Mouse (Mus musculus) heart, adult 2 months (tissue): Measurements from ENCODE around the gene Psme2. TPM values are rescaled to one million over a fixed set of nuclear protein-coding genes. Genes with fewer than 3 reads are reported as not detected.

Experiments used
- DNase-seq, 2 experiments: peaks; one replicate each; pipeline ENCODE4 v3.0.0; 2021
- H3K27ac ChIP-seq: fragments of 200-600 bp; 2 replicates; pipeline ENCODE4 v1.8.1; 2022
- H3K27me3 ChIP-seq: fragments of 200-500 bp; 2 replicates; pipeline ENCODE4 v1.6.1; 2012; ENCODE audit warnings: mild to moderate bottlenecking, low read length, inconsistent platforms, mixed read lengths; ENCODE audit not compliant: control insufficient read depth, insufficient read depth
- H3K36me3 ChIP-seq: fragments of 200-500 bp; 2 replicates; pipeline ENCODE4 v1.6.1; 2012; ENCODE audit warnings: low read length, inconsistent platforms; ENCODE audit not compliant: control insufficient read depth, insufficient read depth
- H3K4me1 ChIP-seq: fragments of 200-500 bp; 2 replicates; pipeline ENCODE4 v1.6.1; 2011; ENCODE audit warnings: low read length; ENCODE audit not compliant: control insufficient read depth, insufficient read depth
- H3K4me3 ChIP-seq: fragments of 200-600 bp; 2 replicates; pipeline ENCODE4 v1.8.1; 2022
- H3K79me2 ChIP-seq: fragments of 200-500 bp; replicated peaks from 2 replicates; pipeline ENCODE4 v1.6.1; 2012; ENCODE audit warnings: mild to moderate bottlenecking, inconsistent platforms, low read length, moderate library complexity, mixed read lengths; ENCODE audit not compliant: control insufficient read depth, insufficient read depth
- H3K9ac ChIP-seq: fragments of 200-500 bp; 2 replicates; pipeline ENCODE4 v1.6.1; 2012; ENCODE audit warnings: low read depth, mild to moderate bottlenecking, control low read depth, inconsistent platforms, low read length, mixed read lengths
- CTCF ChIP-seq: fragments of 200-600 bp; IDR thresholded peaks from 2 replicates; pipeline ENCODE4 v1.8.1; 2022; ENCODE audit warnings: antibody characterized with exemption, mild to moderate bottlenecking, moderate library complexity
- EP300 ChIP-seq: fragments of 200-500 bp; IDR thresholded peaks from 2 replicates; pipeline ENCODE4 v1.6.1; 2011; ENCODE audit warnings: low read depth, low read length, control low read depth; ENCODE audit not compliant: insufficient read depth
- POLR2A ChIP-seq: fragments of 200-500 bp; IDR thresholded peaks from 2 replicates; pipeline ENCODE4 v1.6.1; 2011; ENCODE audit warnings: mild to moderate bottlenecking, low read depth, low read length, control low read depth; ENCODE audit not compliant: insufficient read depth
- WGBS: fragments of 180-500 bp; shearing (Covaris S2); methylation state at CpG from one replicate; pipeline ENCODE4 v1.1.7; 2018; 5-methylcytosine and 5-hydroxymethylcytosine counted together
- intact Hi-C: fragments of 180-260 bp; cut with DNase I; formaldehyde crosslinking; loops from one replicate; pipeline ENCODE4 v1.15.1; 2025
- polyA plus RNA-seq: library from polyadenylated mRNA; depleted of rRNA; stranded (reverse); fragments of >200 nt; gene quantifications from 2 replicates; pipeline ENCODE4 v1.2.3, GENCODE M21; 2012
- total RNA-seq, 2 experiments: library from RNA; stranded (reverse); gene quantifications; 2 replicates each; pipeline ENCODE4 v1.2.3; 2021

Psme2 gene
- total and polyA plus RNA-seq, 3 experiments = 37.3 to 120 (median 119) TPM

DNA sequence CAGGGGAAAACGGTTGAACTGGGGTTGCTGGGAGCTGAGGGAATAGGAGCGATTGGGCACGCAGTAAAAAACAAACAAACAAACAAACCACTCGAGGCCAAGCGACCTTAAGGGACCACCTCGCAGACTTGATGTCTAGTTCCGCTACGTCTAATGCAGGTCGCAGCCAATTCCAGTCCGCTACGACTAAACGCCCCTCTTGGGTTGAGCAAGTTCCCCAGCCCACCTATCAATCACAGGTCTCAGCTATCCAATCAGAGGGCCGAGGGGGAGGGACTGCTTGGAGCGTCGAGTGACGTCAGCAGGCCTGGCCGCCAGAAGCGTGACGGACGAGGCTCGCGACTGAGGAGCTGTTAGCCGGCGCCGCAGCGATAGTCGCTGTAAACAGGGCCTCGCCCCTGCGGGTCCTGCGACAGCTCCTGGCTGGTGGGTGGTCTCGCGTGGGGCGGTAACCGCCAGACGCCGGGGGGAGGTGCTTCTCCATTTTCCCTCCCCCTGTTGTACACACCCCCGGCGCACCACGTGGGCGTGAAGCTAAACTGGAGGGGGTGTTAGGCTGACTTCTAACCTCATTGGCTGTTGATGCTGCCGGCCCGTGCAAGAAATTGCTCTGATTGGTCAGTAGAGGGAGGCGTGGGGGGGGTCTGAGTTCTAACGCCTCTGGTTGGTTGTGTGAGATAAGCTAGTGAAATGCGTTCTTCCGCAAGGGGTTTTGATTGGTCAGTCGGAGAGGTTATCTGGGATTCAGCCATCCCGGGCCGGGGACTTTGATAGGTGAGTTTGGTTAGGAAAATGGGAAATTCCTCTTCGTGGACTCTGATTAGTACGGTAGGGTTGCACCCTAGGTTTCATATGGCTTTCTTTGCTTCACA lies 30.5 kb downstream of the Psme2 start, which contains the start of gene A730061H03Rik:
Gene A730061H03Rik, minus strand, starts transcription at position 205 of the 872 bp plus-strand sequence.
- TF ChIP-seq EP300 = peak; percentile 44; the same call in 1 of the 2 replicates
- TF ChIP-seq CTCF = peak; percentile 8; the same call in 1 of the 2 replicates
- peak; percentile 90 for TF ChIP-seq POLR2A
- Histone ChIP-seq H3K4me1 (peaks cover 3% of the 10 kb centered on the region), H3K9ac (peak within 1 kb of the TSS; percentile 87), H3K27ac (peak within 1 kb of the TSS; percentile 98), H3K4me3 (peak within 1 kb of the TSS; percentile 91), H3K79me2 (no peaks in the 10 kb centered on the region), H3K27me3 (no peaks in the 10 kb centered on the region), H3K36me3 (no peaks in the 10 kb centered on the region)
- under 1% methylated on average over 51 of the region's 51 CpGs for WGBS
- intact Hi-C loops = loop anchor here (1.0 to 2.0 kb wide), 2 partner anchors 18 to 42 kb away; partner anchors contain the start of genes Irf9 and Psme1
- DNase-seq = peak; percentile 96 to 97

DNA sequence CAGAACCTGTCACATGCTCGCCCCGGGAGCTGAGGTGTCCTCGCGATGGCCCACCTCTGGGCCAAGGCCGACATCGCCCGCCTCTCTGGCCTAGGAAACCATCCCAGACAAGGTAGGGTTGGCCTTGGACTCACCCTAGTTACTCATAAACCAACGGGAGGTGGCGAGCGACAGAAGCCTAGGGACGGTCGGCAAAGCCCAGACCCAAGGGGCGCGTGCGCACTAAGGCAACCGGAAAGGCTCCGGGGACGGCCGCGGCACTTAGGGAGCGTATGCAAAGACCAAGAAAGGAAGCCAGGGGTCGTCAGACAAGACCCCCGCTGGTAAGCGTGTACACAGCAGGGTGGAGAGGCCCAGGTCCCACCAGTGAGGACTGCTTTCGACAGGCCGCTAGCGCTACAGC lies 31.1 kb downstream of the Psme2 start, which contains the start of gene Dcaf11:
Gene Dcaf11, plus strand, starts transcription at position 208 of the 403 bp plus-strand sequence.
- TF ChIP-seq EP300 = no peak; the same call in 1 of the 2 replicates
- peak; percentile 66; the same call in 1 of the 2 replicates for TF ChIP-seq POLR2A
- TF ChIP-seq CTCF = peak; percentile 52
- Histone ChIP-seq H3K27ac (peak within 1 kb of the TSS; percentile 98), H3K27me3 (no peaks in the 10 kb centered on the region), H3K9ac (peak within 1 kb of the TSS; percentile 87), H3K79me2 (no peaks in the 10 kb centered on the region), H3K4me1 (peaks cover 3% of the 10 kb centered on the region), H3K4me3 (peak within 1 kb of the TSS; percentile 91), H3K36me3 (no peaks in the 10 kb centered on the region)
- under 1% methylated on average over 27 of the region's 27 CpGs for WGBS
- intact Hi-C loops = loop anchor here (1.0 to 2.0 kb wide), 3 partner anchors 19 to 43 kb away; partner anchors contain the start of genes Irf9, Pck2 and Psme1
- DNase-seq = peak; percentile 90 to 94

DNA sequence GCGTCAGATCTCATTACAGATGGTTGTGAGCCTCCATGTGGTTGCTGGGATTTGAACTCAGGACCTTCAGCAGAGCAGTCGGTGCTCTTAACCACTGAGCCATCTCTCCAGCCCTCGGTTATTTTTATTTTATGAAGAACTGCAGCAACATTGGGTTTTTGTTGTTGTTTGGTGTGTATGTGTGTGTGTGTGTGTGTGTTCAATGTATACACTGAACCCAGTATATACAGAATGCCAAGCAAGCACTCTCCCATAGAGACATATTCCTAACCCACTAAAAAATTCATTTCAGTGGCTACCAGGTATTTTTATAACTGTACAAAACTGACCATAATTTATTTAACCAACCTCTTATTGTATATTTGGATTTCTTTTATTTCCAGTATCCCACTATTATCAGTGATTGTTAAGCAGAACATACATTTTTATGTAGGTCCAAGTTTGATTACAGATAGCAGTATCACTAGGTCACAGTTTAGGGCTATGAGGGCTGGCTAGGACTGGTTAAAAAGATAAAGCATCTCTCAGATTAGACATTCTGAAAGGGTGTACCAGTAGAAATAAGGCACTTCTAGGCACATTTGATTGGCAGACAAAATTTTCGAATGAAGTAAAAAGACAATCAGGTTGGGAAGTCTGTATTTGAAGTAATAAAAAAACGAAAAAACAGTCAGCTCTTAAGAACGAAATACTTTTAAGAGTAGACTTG lies 32.0 kb downstream of the Psme2 start:
- TF ChIP-seq CTCF = peak; percentile 24; the same call in 1 of the 2 replicates
- no peak for TF ChIP-seq POLR2A
- peak overlapping the region; percentile 91 for H3K4me3 ChIP-seq
- no peaks in the 10 kb centered on the region for H3K27me3 ChIP-seq
- no peaks in the 10 kb centered on the region for H3K79me2 ChIP-seq
- H3K27ac ChIP-seq = peak overlapping the region; percentile 98
- no peak overlapping the region for H3K9ac ChIP-seq
- intact Hi-C loops = loop anchor here (2.0 kb wide), 1 partner anchor 18 kb away; the partner anchor contains the start of gene Pck2
- H3K4me1 ChIP-seq = peaks cover 3% of the 10 kb centered on the region
- DNase-seq = no peak
- 54% methylated on average over 6 of the region's 6 CpGs for WGBS
- no peaks in the 10 kb centered on the region for H3K36me3 ChIP-seq

DNA sequence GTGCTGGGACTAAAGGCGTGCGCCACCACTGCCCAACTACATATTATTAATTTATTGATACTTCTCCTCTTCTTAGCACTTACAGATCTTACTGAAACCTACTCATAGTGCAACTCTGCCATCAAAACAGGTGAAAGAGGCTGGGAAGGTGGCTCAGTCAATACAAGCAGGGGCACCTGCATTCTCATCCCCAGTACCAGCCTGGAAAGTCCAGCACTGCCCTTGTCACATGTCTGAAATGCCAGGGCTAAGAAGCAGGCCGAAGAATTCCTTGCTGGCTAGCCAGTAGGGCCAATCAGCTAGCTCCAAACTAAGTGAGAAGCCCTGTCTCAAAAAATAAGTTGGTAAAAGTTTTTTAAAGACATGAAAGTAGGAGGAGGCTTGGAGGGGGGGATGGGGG lies 33.3 kb downstream of the Psme2 start:
- no peaks in the 10 kb centered on the region for H3K79me2 ChIP-seq
- no peak overlapping the region for H3K4me3 ChIP-seq
- H3K27ac ChIP-seq = peak overlapping the region; percentile 68
- TF ChIP-seq POLR2A (no peak), EP300 (no peak), CTCF (no peak)
- WGBS = 79% methylated on average over 3 of the region's 3 CpGs
- H3K4me1 ChIP-seq = peaks cover 3% of the 10 kb centered on the region
- intact Hi-C loops = loop anchor here (1.0 kb wide), 1 partner anchor 60 kb away; no protein-coding TSS in a partner anchor
- no peaks in the 10 kb centered on the region for H3K27me3 ChIP-seq
- H3K36me3 ChIP-seq = no peaks in the 10 kb centered on the region
- no peak for DNase-seq
- no peak overlapping the region for H3K9ac ChIP-seq

DNA sequence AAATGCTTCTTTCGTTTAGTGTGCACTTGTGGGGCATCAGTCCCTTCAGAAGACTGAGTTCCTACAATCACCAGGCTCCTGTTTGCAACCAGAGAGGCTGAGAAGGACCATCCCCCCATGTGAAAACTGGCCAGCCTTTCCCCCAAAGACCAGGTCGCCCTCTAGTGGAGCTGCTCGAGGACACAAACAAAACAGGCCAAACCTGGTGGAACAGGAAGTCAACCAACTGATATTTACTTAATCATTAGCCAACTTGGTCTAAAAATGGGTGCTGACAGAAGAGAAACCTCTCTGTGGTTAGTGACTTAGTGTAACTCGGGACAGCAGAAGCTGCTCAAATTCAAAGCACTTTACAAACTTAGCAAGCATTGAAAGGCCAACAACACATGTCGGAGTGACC lies 33.9 kb downstream of the Psme2 start:
- H3K79me2 ChIP-seq = no peaks in the 10 kb centered on the region
- no peaks in the 10 kb centered on the region for H3K27me3 ChIP-seq
- no peak overlapping the region for H3K4me3 ChIP-seq
- no peak overlapping the region for H3K9ac ChIP-seq
- peak overlapping the region; percentile 68 for H3K27ac ChIP-seq
- peaks cover 3% of the 10 kb centered on the region for H3K4me1 ChIP-seq
- TF ChIP-seq CTCF (no peak; the same call in none of the 2 replicates), EP300 (peak; percentile 66; the same call in 1 of the 2 replicates), POLR2A (no peak)
- WGBS = 17% methylated on average over 5 of the region's 5 CpGs
- intact Hi-C loops = loop anchor here (1.0 kb wide), 1 partner anchor 60 kb away; no protein-coding TSS in a partner anchor
- DNase-seq = peak; percentile 79 to 82
- H3K36me3 ChIP-seq = no peaks in the 10 kb centered on the region
